Mouse (Mus musculus): ENCODE results near the gene Susd6. TPM values are rescaled to one million over a fixed set of nuclear protein-coding genes. Genes with fewer than 3 reads are reported as not detected.

The Susd6 gene
- polyA plus RNA-seq, 1 experiment from 2014 or later = 11.6 TPM

GRCm38 (mm10) chr12:80834901-80835570 lies 44.7 kb downstream of the Susd6 start:
- H3K27ac ChIP-seq (ENCODE audit: low read depth, low read length) = no peak overlapping the region
- H3K9me3 ChIP-seq (ENCODE audit: control insufficient read depth, low read length) = no peaks in the 10 kb centered on the region
- H3K36me3 ChIP-seq (ENCODE audit: control insufficient read depth, insufficient read depth, low read length) = no peaks in the 10 kb centered on the region
- H3K4me2 ChIP-seq (ENCODE audit: low read depth, low read length) = no peak overlapping the region
- WGBS = 80% methylated on average over 5 of the region's 8 CpGs
- no peaks in the 10 kb centered on the region for H3K27me3 ChIP-seq (ENCODE audit: control insufficient read depth, insufficient read depth, low read length)
- H3K9ac ChIP-seq (replicated peaks; ENCODE audit: low read depth, low read length) = no peak overlapping the region
- no peak overlapping the region for H3K4me3 ChIP-seq (ENCODE audit: low read depth, low read length)
- no peak for ATAC-seq (ENCODE audit: low read depth)
- H3K4me1 ChIP-seq (ENCODE audit: control insufficient read depth, insufficient read depth, low read length) = no peaks in the 10 kb centered on the region

- no peaks in the 10 kb centered on the region for H3K4me1 ChIP-seq (ENCODE audit: control insufficient read depth, insufficient read depth, low read length)
- no peak overlapping the region for H3K4me2 ChIP-seq (ENCODE audit: low read depth, low read length)
- WGBS = 65% methylated on average over 3 of the region's 3 CpGs
- H3K27ac ChIP-seq (ENCODE audit: low read depth, low read length) = no peak overlapping the region
- no peaks in the 10 kb centered on the region for H3K27me3 ChIP-seq (ENCODE audit: control insufficient read depth, insufficient read depth, low read length)
- ATAC-seq (ENCODE audit: low read depth) = no peak
- H3K9ac ChIP-seq (replicated peaks; ENCODE audit: low read depth, low read length) = no peak overlapping the region
- H3K9me3 ChIP-seq (ENCODE audit: control insufficient read depth, low read length) = no peaks in the 10 kb centered on the region
- no peaks in the 10 kb centered on the region for H3K36me3 ChIP-seq (ENCODE audit: control insufficient read depth, insufficient read depth, low read length)
- no peak overlapping the region for H3K4me3 ChIP-seq (ENCODE audit: low read depth, low read length)
These were observed 47.3 kb downstream of the Susd6 start for GRCm38 (mm10) chr12:80837614-80838013.

DNA sequence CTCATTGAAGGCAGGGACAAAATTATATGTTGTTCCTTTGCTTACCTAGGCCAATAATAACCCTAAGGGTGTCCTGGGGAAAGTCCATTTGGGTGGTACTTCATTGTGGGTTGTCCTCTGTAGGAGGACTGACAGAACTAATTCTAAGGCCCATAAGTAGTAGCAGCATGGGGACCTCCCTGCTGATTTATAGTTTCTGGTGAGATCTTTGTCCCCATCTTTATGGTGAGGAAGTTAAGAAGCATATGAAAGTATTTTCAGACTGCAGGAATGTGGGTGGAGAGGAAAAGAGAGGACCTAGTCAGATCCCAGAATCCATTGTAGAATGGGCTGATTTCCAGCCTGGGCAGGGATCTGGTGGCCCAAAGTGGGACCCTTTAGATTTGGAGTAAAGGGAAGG lies 48.0 kb downstream of the Susd6 start:
- no peak overlapping the region for H3K4me2 ChIP-seq (ENCODE audit: low read depth, low read length)
- ATAC-seq (ENCODE audit: low read depth) = no peak
- no peaks in the 10 kb centered on the region for H3K27me3 ChIP-seq (ENCODE audit: control insufficient read depth, insufficient read depth, low read length)
- H3K4me1 ChIP-seq (ENCODE audit: control insufficient read depth, insufficient read depth, low read length) = no peaks in the 10 kb centered on the region
- no peaks in the 10 kb centered on the region for H3K9me3 ChIP-seq (ENCODE audit: control insufficient read depth, low read length)
- no peaks in the 10 kb centered on the region for H3K36me3 ChIP-seq (ENCODE audit: control insufficient read depth, insufficient read depth, low read length)
- H3K27ac ChIP-seq (ENCODE audit: low read depth, low read length) = no peak overlapping the region
- no peak overlapping the region for H3K4me3 ChIP-seq (ENCODE audit: low read depth, low read length)
- H3K9ac ChIP-seq (replicated peaks; ENCODE audit: low read depth, low read length) = no peak overlapping the region

DNA sequence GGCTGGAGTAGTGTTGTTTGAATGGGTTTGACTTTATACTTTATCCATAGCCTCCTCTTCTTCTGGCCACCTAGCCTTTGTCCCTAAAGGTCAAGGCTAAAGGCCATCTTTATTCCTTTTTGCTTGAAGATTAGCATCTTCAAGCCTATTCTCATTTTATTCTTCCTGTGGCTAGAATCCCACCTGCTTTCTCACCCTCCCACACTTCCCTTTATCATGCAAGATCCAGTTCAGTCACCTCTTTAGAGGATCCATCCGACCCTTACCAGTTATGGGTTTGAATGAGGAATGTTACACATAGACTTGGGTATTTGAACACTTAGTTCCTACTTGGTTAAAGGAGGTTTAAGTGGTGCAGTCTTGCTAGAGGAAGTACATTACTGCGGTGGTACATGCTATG lies 48.5 kb downstream of the Susd6 start:
- ATAC-seq (ENCODE audit: low read depth) = no peak
- no peak overlapping the region for H3K4me3 ChIP-seq (ENCODE audit: low read depth, low read length)
- no peak overlapping the region for H3K27ac ChIP-seq (ENCODE audit: low read depth, low read length)
- no peak overlapping the region for H3K4me2 ChIP-seq (ENCODE audit: low read depth, low read length)
- WGBS = 85% methylated on average over 2 of the region's 2 CpGs
- H3K27me3 ChIP-seq (ENCODE audit: control insufficient read depth, insufficient read depth, low read length) = no peaks in the 10 kb centered on the region
- H3K9ac ChIP-seq (replicated peaks; ENCODE audit: low read depth, low read length) = no peak overlapping the region
- 0 out of 2 replicates have a peak, but pooled peaks cover 2% of the 10 kb centered on the region for H3K4me1 ChIP-seq (ENCODE audit: control insufficient read depth, insufficient read depth, low read length)
- H3K36me3 ChIP-seq (ENCODE audit: control insufficient read depth, insufficient read depth, low read length) = no peaks in the 10 kb centered on the region
- H3K9me3 ChIP-seq (ENCODE audit: control insufficient read depth, low read length) = no peaks in the 10 kb centered on the region

DNA sequence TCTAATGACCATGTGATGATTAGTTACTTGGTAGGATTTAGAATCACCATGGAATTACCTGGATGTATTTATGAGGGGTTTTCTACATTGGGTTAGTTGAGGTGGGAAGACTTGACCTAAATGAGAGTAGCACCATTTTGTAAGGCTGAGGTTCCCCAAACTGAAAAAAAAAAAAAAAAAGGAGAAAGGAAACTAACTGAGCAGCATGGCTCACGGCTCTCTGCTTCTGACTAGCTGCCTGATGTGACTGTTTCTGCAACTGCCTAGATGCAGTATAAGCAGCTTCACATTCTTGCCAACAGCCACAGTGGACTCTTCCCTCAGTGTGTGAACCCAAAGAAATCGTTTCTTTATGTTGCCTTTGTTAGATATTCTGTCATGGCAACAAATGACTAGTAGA lies 49.3 kb downstream of the Susd6 start:
- Histone ChIP-seq H3K4me3 (ENCODE audit: low read depth, low read length) (no peak overlapping the region), H3K9ac (replicated peaks; ENCODE audit: low read depth, low read length) (no peak overlapping the region), H3K4me2 (ENCODE audit: low read depth, low read length) (no peak overlapping the region), H3K27ac (ENCODE audit: low read depth, low read length) (no peak overlapping the region), H3K36me3 (ENCODE audit: control insufficient read depth, insufficient read depth, low read length) (no peaks in the 10 kb centered on the region), H3K4me1 (ENCODE audit: control insufficient read depth, insufficient read depth, low read length) (0 out of 2 replicates have a peak, but pooled peaks cover 2% of the 10 kb centered on the region), H3K27me3 (ENCODE audit: control insufficient read depth, insufficient read depth, low read length) (no peaks in the 10 kb centered on the region), H3K9me3 (ENCODE audit: control insufficient read depth, low read length) (no peaks in the 10 kb centered on the region)
- 63% methylated on average over 2 of the region's 2 CpGs for WGBS
- no peak for ATAC-seq (ENCODE audit: low read depth)

DNA sequence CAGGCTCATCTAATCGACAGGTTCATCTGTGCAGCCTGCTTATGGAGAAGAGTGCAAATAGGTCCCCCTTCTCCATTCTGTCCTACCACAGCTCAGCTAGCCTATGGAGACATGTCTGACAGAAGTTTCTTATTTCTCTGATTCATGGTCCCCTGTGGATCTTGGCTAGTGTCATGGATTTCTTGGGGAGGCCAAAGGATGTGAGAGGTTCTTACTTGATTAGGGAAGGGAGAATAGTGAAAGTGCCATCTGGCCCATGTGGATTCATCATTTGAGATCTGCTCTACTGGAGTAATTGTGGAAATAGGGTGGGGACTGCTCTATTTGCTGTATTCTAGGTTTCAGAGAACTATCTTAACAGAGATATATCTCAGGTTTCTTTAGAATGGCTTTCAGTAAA lies 51.3 kb downstream of the Susd6 start:
- H3K4me1 ChIP-seq (ENCODE audit: control insufficient read depth, insufficient read depth, low read length) = 0 out of 2 replicates have a peak, but pooled peaks cover 2% of the 10 kb centered on the region
- no peaks in the 10 kb centered on the region for H3K9me3 ChIP-seq (ENCODE audit: control insufficient read depth, low read length)
- 87% methylated on average over 1 of the region's 1 CpGs for WGBS
- H3K36me3 ChIP-seq (ENCODE audit: control insufficient read depth, insufficient read depth, low read length) = no peaks in the 10 kb centered on the region
- ATAC-seq (ENCODE audit: low read depth) = no peak
- H3K4me3 ChIP-seq (ENCODE audit: low read depth, low read length) = no peak overlapping the region
- H3K27me3 ChIP-seq (ENCODE audit: control insufficient read depth, insufficient read depth, low read length) = no peaks in the 10 kb centered on the region
- no peak overlapping the region for H3K27ac ChIP-seq (ENCODE audit: low read depth, low read length)
- H3K4me2 ChIP-seq (ENCODE audit: low read depth, low read length) = no peak overlapping the region
- no peak overlapping the region for H3K9ac ChIP-seq (replicated peaks; ENCODE audit: low read depth, low read length)

DNA sequence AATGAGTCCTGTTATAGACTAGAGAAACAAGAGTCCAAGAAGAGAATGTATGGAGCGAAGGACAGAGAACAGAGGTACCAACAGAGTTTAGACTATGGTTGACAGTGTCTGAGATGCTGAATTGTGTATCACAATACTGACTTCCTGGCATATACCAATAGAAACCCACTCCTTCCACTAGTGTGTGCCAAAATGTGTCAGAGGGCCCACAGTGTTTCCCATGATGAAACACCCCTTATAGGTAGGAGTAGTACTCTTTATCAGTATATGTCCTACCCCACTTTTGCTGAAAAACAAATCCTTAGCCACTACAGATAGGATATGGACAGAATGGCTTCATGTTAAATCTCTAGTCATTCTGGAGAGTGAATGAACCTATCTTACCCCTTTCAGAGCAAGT lies 52.3 kb downstream of the Susd6 start:
- Histone ChIP-seq H3K4me2 (ENCODE audit: low read depth, low read length) (no peak overlapping the region), H3K9ac (replicated peaks; ENCODE audit: low read depth, low read length) (no peak overlapping the region), H3K27ac (ENCODE audit: low read depth, low read length) (no peak overlapping the region), H3K9me3 (ENCODE audit: control insufficient read depth, low read length) (no peaks in the 10 kb centered on the region), H3K36me3 (ENCODE audit: control insufficient read depth, insufficient read depth, low read length) (no peaks in the 10 kb centered on the region), H3K4me1 (ENCODE audit: control insufficient read depth, insufficient read depth, low read length) (0 out of 2 replicates have a peak, but pooled peaks cover 2% of the 10 kb centered on the region), H3K4me3 (ENCODE audit: low read depth, low read length) (no peak overlapping the region), H3K27me3 (ENCODE audit: control insufficient read depth, insufficient read depth, low read length) (no peaks in the 10 kb centered on the region)
- ATAC-seq (ENCODE audit: low read depth) = no peak
- WGBS = 97% methylated on average over 1 of the region's 1 CpGs

GRCm38 (mm10) chr12:80843236-80843635 lies 52.9 kb downstream of the Susd6 start:
- 61% methylated on average over 2 of the region's 2 CpGs for WGBS
- H3K36me3 ChIP-seq (ENCODE audit: control insufficient read depth, insufficient read depth, low read length) = no peaks in the 10 kb centered on the region
- no peak for ATAC-seq (ENCODE audit: low read depth)
- H3K4me3 ChIP-seq (ENCODE audit: low read depth, low read length) = no peak overlapping the region
- 0 out of 2 replicates have a peak, but pooled peaks cover 2% of the 10 kb centered on the region for H3K4me1 ChIP-seq (ENCODE audit: control insufficient read depth, insufficient read depth, low read length)
- no peaks in the 10 kb centered on the region for H3K27me3 ChIP-seq (ENCODE audit: control insufficient read depth, insufficient read depth, low read length)
- H3K27ac ChIP-seq (ENCODE audit: low read depth, low read length) = no peak overlapping the region
- no peak overlapping the region for H3K4me2 ChIP-seq (ENCODE audit: low read depth, low read length)
- no peak overlapping the region for H3K9ac ChIP-seq (replicated peaks; ENCODE audit: low read depth, low read length)
- H3K9me3 ChIP-seq (ENCODE audit: control insufficient read depth, low read length) = no peaks in the 10 kb centered on the region

DNA sequence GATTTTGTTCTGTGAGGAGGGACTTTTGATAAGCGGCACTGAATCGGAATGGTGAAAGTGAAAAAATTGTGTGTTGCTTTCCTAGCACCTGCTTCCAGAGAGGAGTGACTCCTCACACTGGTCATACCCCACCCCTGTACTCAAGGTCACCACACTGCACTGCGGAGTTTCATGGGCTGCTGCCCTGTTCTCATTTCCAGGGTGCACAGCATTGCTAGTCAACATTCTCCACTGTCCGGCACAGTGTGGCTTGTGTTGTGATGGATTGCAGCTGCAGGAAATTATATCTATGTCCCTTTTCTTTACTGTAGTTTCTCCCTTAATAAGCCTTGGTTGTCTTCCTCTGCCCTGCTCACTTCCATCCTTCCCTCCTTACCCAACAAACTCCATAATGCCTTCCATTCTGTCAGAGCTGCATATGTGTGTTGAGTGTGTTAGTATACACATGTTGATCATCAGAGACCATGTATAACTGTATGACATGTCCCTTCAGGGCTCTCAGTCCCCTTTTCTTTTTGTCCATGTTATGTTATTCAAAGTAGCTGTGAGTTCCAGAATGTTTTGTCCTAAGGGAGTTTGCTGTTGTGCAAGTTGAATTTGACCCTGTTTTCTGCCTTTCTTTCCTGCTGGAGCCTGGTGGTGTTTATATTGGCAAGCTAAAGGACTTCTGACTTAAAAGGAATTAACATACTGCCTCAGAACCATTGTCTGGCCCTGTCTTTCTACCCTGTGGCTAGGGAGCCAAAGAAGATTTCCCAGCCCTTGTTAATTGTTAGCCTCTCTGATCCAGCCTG lies 53.5 kb downstream of the Susd6 start:
- Histone ChIP-seq H3K4me1 (ENCODE audit: control insufficient read depth, insufficient read depth, low read length) (0 out of 2 replicates have a peak, but pooled peaks cover 2% of the 10 kb centered on the region), H3K4me3 (ENCODE audit: low read depth, low read length) (no peak overlapping the region), H3K27ac (ENCODE audit: low read depth, low read length) (no peak overlapping the region), H3K4me2 (ENCODE audit: low read depth, low read length) (no peak overlapping the region), H3K9me3 (ENCODE audit: control insufficient read depth, low read length) (no peaks in the 10 kb centered on the region), H3K27me3 (ENCODE audit: control insufficient read depth, insufficient read depth, low read length) (no peaks in the 10 kb centered on the region), H3K9ac (replicated peaks; ENCODE audit: low read depth, low read length) (no peak overlapping the region), H3K36me3 (ENCODE audit: control insufficient read depth, insufficient read depth, low read length) (no peaks in the 10 kb centered on the region)
- 79% methylated on average over 4 of the region's 4 CpGs for WGBS
- no peak for ATAC-seq (ENCODE audit: low read depth)

All from neural tube, embryonic 14.5 days (tissue).